Mouse (Mus musculus) brain, embryonic 14.5 days (tissue): ENCODE results near the gene Fam160a1. TPM values are rescaled to one million over a fixed set of nuclear protein-coding genes. Genes with fewer than 3 reads are reported as not detected.

Source experiments
- DNase-seq: peaks from one replicate; pipeline ENCODE4 v3.0.0-alpha.2; 2011; ENCODE audit warnings: low read depth
- CTCF ChIP-seq: fragments of 200-500 bp; IDR thresholded peaks from 2 replicates; pipeline ENCODE4 v1.5.1; 2012; ENCODE audit warnings: inconsistent platforms, mild to moderate bottlenecking, moderate library complexity, borderline replicate concordance; ENCODE audit not compliant: insufficient read depth, insufficient read length; ENCODE audit errors: extremely low read depth
- POLR2A ChIP-seq: fragments of 200-500 bp; IDR thresholded peaks from 2 replicates; pipeline ENCODE4 v1.6.1; 2012; ENCODE audit warnings: mild to moderate bottlenecking, inconsistent platforms, borderline replicate concordance; ENCODE audit not compliant: poor library complexity, insufficient read depth, insufficient read length, severe bottlenecking; ENCODE audit errors: extremely low read depth
- polyA plus RNA-seq: library from polyadenylated mRNA; depleted of rRNA; stranded (reverse); fragments of >200 nt; gene quantifications from 2 replicates; pipeline ENCODE4 v1.2.3, GENCODE M21; 2012

The Fam160a1 gene
- polyA plus RNA-seq, 1 experiment = 0.49 TPM

DNA sequence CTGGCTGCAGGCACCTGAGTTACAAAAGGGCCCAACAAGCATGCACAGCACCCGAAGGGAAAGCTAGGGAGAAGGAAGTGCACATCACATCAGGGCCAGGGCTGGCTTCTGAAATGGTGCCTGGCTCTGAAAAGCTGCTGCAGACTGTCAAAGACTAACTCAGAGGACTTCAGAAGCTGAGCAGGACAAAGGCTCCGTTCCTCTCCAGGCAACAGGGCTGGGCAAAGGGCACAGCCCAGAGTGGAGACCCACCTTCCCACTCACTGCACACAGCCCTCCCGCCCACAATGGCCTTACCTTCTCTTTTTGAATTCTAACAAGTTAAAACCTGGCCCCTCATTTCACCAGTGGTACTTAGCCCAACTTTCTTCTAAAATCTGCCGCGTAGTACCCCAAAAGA, 153.3 kb downstream of the Fam160a1 start:
- TF ChIP-seq POLR2A = no peak
- TF ChIP-seq CTCF = no peak
- DNase-seq = no peak

DNA sequence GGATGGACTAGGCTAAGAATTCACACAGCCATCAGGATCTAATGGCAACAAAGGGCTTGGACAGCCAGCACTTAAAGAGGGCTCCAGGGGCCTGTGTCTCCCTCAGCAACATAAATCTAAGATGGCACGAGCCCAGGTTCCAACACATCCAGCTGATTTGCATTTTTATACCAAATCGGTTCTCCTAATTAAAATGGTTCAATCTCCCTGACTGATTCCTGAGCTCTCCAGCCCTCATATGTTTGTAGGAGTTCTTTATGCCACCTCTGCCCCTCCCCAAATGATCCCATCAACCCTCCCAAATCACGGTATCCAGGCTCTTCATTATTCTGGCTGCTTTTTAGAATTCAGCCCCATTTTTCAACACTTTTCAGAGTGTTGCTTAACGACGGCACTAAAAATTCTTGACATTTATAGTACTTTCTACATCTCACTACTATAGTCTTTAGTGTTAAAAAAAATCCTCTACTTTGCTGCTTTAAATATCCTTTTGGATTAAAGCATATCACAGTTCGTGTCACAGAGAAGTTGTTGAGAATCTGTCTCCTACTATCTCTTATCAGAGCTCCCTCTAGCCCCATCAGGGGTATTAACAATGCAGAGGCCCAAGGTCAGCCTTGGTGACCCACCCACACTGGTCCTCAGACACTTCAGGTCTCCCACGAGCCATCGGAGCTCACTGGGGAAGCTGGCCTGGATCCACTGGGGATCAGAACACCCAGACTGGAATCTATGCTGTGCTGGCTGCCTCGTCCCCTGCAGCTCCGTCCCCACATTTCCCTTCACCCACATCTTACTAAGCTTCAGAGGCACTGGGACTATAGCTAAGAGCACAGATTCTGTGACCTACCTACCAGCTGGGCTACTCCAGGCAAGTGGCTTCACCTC, 154.9 kb downstream of the Fam160a1 start:
- peak; percentile 62 for DNase-seq
- TF ChIP-seq POLR2A (no peak), CTCF (no peak)

DNA sequence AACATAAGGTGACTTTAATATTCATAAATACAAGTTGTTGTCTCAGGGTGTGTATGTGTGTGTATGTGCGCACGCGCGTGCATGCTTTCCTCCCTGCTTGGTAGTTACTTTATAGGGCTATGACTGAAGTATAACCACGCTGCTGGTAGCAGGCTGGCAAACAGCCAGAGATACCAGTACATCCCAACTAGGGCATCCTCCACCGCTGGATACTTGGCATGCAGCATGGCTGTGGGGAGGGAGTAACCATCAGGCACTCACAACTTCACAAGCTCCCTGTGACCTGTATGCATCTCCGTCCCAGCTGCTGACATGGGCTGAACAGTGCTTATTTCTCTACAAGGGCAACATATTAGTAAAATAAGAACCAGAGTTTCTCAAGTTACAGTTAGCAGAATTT, 157.4 kb downstream of the Fam160a1 start:
- no peak for DNase-seq
- TF ChIP-seq POLR2A (no peak), CTCF (no peak)

DNA sequence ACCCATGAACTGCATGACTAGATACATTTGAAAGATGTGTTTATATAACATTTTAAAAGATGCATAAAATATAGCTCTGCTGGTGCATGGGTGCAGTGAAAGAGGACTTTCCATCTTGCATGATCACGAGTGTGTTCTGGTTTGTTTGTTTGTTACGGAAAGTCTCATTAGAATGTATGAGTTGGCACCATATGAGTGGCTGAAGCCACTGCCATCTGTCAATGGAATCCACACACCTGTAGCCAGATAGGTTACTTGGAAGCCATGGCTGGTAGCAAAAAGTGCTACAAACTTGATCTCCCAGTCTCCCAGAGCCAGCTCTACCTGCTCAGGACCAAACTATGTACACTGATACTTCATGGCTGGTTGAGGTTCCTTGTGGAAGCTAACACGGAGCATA, 161.6 kb downstream of the Fam160a1 start:
- TF ChIP-seq POLR2A = no peak
- TF ChIP-seq CTCF = no peak
- DNase-seq = no peak

DNA sequence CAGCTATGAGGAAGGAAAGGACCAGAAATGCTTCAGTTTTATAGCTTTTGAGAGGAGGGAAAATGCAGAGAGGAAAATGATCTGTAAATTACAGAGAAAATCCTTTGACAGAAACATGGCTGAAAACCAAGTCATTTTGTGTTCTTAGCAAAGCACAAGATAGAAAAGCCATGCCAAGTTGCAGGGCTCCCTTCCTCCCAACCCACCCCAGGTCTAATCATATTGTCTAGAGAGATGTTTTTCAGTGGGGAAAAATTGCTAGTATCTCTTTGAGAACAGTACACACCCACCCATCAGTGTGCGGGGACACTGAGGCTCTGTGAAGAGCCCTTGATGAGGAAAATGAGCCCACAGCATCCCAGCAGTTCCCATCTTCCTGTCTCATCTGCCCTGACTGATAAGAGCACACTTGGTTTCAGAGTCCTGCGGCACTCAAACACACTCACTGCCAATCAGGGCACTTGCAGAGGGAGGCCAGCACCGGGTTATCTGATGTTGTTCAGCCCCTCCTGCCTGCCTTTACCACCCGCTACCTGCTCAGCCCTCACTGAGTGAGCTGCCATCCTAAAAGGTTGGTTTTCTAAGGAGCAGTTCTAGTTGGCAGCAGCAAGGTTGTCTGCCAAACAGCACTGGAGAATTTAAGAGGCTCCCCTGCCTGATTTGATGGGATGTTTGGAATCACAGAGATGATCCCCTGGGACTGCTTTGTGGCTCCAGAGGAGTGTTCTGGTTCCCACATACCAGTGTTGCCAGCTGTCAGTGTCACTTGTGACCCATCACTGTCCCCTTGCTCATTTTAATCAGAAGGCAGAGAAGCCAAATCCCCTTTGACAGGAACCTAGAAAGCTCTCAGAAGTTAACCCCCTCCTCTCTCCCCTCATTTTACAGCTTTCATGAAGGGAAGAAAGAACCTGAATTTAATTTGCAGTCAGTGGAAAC, 164.1 kb downstream of the Fam160a1 start:
- DNase-seq = peak; percentile 39
- TF ChIP-seq POLR2A = no peak
- TF ChIP-seq CTCF = no peak

DNA sequence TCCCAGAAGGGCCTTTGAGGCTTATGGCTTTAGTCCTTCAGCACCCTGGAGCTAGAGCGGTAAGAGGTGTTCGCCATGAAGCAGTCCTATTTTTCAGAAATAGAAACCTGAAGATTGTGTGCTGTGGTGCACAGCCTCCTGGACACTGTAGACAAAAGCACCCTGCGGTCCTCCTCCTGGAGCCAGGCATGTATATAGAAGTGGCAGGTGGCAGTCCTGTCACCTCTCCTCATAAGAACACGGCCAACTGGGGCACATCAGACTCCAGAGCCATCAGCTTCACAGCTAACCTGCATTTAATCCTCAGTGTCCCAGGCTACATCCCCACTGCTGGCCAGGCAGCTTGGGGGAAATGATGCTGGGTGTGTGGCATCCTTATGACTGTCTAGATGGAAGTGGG, 167.9 kb downstream of the Fam160a1 start:
- no peak for DNase-seq
- TF ChIP-seq POLR2A = no peak
- no peak for TF ChIP-seq CTCF

DNA sequence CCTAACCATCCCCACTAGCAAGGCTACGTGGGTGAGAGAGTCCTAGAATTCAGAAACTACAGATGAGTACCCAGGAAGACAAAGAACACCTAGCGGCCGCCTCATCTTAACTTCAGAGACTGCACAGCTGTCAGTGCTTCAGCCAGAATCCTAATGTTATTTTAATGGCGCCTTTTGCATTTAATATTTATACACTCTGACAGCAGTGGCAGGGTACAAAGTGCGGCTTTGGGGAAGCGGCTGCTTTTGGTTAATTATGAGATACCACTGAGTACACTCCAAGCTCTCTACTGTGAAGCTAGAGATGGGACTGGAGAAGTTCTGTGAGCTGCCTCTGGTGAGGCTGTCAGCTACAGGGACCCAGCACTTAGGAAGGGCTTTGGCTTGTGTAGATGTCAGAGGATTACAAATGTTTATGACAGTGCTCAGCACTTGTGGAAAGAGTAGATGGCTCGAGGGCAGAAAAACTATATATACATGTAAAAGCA, 171.5 kb downstream of the Fam160a1 start:
- peak; percentile 27 for DNase-seq

DNA sequence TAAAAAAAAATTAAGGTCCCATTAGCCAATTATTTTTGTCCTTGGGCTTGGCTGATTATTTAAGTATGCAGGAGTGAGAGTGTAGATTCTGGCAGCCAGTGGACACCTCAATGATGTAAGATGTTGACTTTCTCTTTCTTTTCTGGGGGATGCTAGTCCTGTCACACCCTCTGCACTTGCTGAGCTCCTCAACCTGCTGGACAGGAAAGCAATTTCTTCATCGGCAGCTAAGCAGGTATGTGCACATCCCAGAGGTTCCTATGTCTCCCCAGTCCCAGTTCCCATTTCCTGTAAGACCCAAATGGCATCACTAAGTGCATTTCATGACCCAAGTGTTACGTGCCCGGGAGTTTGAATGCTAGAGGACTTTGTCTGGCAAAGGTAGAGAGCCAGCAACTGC, 172.3 kb downstream of the Fam160a1 start:
- no peak for TF ChIP-seq POLR2A
- TF ChIP-seq CTCF = no peak
- no peak for DNase-seq

More for the DNA sequence above, 171.5 kb downstream of the Fam160a1 start:
- no peak for TF ChIP-seq CTCF
- TF ChIP-seq POLR2A = no peak

DNA sequence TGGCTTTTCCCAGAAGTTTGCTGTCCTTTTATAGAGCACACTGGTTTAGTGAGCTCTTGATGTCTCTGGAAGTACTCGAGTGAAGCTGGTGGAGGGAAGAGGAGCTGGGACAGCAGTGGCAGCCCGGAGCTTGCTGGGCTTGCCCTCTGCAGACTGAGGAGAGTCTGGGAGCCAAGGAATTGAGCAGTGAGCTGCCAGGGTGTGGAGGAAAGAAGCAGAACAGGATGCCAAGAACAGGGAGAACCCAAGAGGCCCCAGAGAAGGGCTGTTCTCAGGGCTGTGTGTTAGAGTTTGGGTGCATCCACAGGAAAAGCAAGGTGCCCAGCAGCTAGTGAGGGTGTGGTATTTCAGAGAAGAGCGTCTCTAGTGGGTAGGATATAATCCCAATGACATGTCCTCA, 175.3 kb downstream of the Fam160a1 start:
- TF ChIP-seq POLR2A = no peak
- no peak for TF ChIP-seq CTCF
- no peak for DNase-seq

DNA sequence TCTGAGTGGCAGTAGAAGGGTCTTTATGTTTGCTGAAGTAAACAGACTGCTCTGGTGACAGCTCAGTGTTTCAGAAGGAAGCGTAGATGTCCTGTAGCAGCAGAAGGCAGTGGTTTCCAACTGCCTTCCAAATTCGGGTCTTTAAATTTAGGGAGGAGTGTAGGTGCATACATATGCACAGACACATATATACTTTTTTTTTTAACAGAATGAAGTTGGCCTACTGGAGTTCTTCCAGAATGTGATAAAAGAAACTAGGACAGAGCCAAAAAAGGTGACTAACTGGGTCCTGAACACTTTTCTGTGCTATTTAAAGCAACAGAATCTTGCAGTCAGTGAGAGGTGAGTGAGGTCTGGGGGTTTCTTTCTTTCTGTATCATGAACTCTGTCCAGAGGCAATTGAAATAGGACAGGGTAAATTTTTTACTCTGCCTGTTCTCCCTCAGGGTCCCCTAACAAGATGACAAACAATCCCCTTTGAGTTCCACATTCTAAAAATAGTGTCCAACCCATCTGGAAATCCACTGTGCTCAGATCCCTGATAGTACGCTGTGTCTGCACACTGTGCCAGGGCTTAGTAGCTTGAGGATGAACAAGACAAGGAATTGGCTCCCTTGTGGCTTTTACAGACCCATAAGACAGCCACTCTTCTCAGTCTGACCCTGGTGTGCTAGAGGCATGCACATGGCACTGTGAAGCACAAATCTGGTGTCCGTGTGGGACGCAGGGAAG, 180.2 kb downstream of the Fam160a1 start:
- DNase-seq = no peak
- TF ChIP-seq POLR2A (no peak), CTCF (no peak)
